Mouse (Mus musculus): ENCODE results near the gene Sgcd.

DNA sequence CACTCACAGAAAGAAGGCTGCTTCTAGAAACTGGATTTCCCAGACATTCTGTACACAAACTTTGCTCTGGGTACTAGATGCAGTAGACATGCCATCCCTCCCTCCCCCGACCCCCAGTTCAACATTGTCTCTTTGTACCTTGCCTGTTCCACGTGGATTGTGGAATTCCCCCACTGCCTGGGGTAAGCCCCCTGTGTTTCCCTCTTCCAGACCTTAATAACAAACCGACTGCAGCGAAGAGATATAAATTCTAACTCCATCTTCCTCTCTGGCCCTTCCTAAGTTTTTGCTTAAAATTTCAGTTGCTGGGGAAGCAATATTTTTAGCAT is 609.2 kb downstream of the Sgcd start:
- TF ChIP-seq CTCF (IDR thresholded peaks at IDR 0.05; ENCODE audit: low read depth), result no peak
- TF ChIP-seq EP300 (IDR thresholded peaks at IDR 0.05; ENCODE audit: low read depth), result no peak

Measured in heart, postnatal 0 days (tissue).